Mouse (Mus musculus) C2C12 (cell line): Measurements from ENCODE around the gene Ptcra. TPM values are rescaled to one million over a fixed set of nuclear protein-coding genes. Genes with fewer than 3 reads are reported as not detected.

Experiments
- H3K27me3 ChIP-seq: one replicate; pipeline ENCODE4 v1.6.1; 2011; ENCODE audit not compliant: control insufficient read depth, insufficient read depth, insufficient read length
- H3K36me3 ChIP-seq: one replicate; pipeline ENCODE4 v1.6.1; 2011; ENCODE audit not compliant: control insufficient read depth, insufficient read depth
- H3K4me3 ChIP-seq: one replicate; pipeline ENCODE4 v1.5.1; 2011; ENCODE audit warnings: mild to moderate bottlenecking, control low read depth; ENCODE audit not compliant: poor library complexity, insufficient read depth, severe bottlenecking
- H3K79me2 ChIP-seq: one replicate; pipeline ENCODE4 v1.6.1; 2011; ENCODE audit not compliant: control insufficient read depth, insufficient read depth
- H3K79me3 ChIP-seq: one replicate; pipeline ENCODE4 v1.6.1; 2011; ENCODE audit warnings: low read depth, control low read depth
- H3ac ChIP-seq: one replicate; pipeline ENCODE3; 2011; ENCODE audit warnings: low read depth; ENCODE audit not compliant: control insufficient read depth, insufficient read length
- CEBPB ChIP-seq: IDR thresholded peaks from one replicate; pipeline ENCODE4 v1.6.1; 2011; ENCODE audit warnings: low read depth, mild to moderate bottlenecking, control low read depth, moderate library complexity
- CTCF ChIP-seq: IDR thresholded peaks from one replicate; pipeline ENCODE4 v1.5.1; 2011; ENCODE audit not compliant: control insufficient read depth, insufficient read depth, insufficient read length
- FOSL1 ChIP-seq: IDR thresholded peaks from one replicate; pipeline ENCODE4 v1.8.0; 2011; ENCODE audit warnings: mild to moderate bottlenecking, low read length; ENCODE audit not compliant: poor library complexity, insufficient read depth, severe bottlenecking
- MAX ChIP-seq: IDR thresholded peaks from one replicate; pipeline ENCODE4 v1.6.1; 2011; ENCODE audit warnings: mild to moderate bottlenecking, control low read depth
- MYOD1 ChIP-seq: IDR thresholded peaks from one replicate; pipeline ENCODE4 v1.6.1; 2011; ENCODE audit warnings: low read depth; ENCODE audit not compliant: control insufficient read depth, insufficient read length
- MYOG ChIP-seq: IDR thresholded peaks from one replicate; pipeline ENCODE4 v1.6.1; 2011; ENCODE audit not compliant: control insufficient read depth, insufficient read length; ENCODE audit errors: extremely low read depth
- USF1 ChIP-seq: IDR thresholded peaks from one replicate; pipeline ENCODE4 v1.6.1; 2011; ENCODE audit warnings: low read depth, mild to moderate bottlenecking, control low read depth, moderate library complexity
- polyA plus RNA-seq: library from polyadenylated mRNA; unstranded; fragments of >200 nt; fragmentation: generic; extraction: Trizol; gene quantifications from one replicate; pipeline ENCODE4 v1.2.1, GENCODE M21; 2012; ENCODE audit warnings: missing spikeins

Gene Ptcra
- polyA plus RNA-seq, 1 experiment: 0.06 TPM

- Histone ChIP-seq H3K79me3 (peaks cover 28% of the 10 kb centered on the region), H3K36me3 (peaks cover 16% of the 10 kb centered on the region), H3K4me3 (no peak overlapping the region), H3ac (no peak overlapping the region), H3K79me2 (peaks cover 44% of the 10 kb centered on the region), H3K27me3 (no peaks in the 10 kb centered on the region)
- TF ChIP-seq USF1: no peak
- TF ChIP-seq CTCF: no peak
- TF ChIP-seq MYOD1: no peak
- no peak for TF ChIP-seq MYOG
- TF ChIP-seq MAX: no peak
- no peak for TF ChIP-seq FOSL1
- no peak for TF ChIP-seq CEBPB
Observed at GRCm38 (mm10) chr17:46749282-46749681, 14.2 kb downstream of the Ptcra start.

GRCm38 (mm10) chr17:46747806-46748205 is 15.7 kb downstream of the Ptcra start:
- H3K4me3 ChIP-seq: no peak overlapping the region
- no peaks in the 10 kb centered on the region for H3K27me3 ChIP-seq
- peaks cover 44% of the 10 kb centered on the region for H3K79me2 ChIP-seq
- TF ChIP-seq CEBPB: no peak
- no peak for TF ChIP-seq USF1
- no peak for TF ChIP-seq MYOG
- no peak for TF ChIP-seq CTCF
- no peak for TF ChIP-seq FOSL1
- TF ChIP-seq MAX: no peak
- TF ChIP-seq MYOD1: no peak
- H3ac ChIP-seq: no peak overlapping the region
- H3K79me3 ChIP-seq: peaks cover 28% of the 10 kb centered on the region
- H3K36me3 ChIP-seq: peaks cover 30% of the 10 kb centered on the region

GRCm38 (mm10) chr17:46747234-46747633 is 16.3 kb downstream of the Ptcra start:
- peaks cover 44% of the 10 kb centered on the region for H3K79me2 ChIP-seq
- H3K79me3 ChIP-seq: peaks cover 28% of the 10 kb centered on the region
- no peak for TF ChIP-seq CEBPB
- TF ChIP-seq MYOD1: no peak
- TF ChIP-seq CTCF: no peak
- no peak for TF ChIP-seq MYOG
- TF ChIP-seq USF1: no peak
- TF ChIP-seq FOSL1: no peak
- TF ChIP-seq MAX: no peak
- H3ac ChIP-seq: no peak overlapping the region
- no peaks in the 10 kb centered on the region for H3K27me3 ChIP-seq
- H3K36me3 ChIP-seq: peaks cover 35% of the 10 kb centered on the region
- H3K4me3 ChIP-seq: no peak overlapping the region

GRCm38 (mm10) chr17:46745506-46745905 is 18.0 kb downstream of the Ptcra start:
- H3K36me3 ChIP-seq: peaks cover 35% of the 10 kb centered on the region
- TF ChIP-seq CEBPB (no peak), FOSL1 (no peak), USF1 (no peak), MYOG (no peak)

GRCm38 (mm10) chr17:46742986-46743385 is 20.5 kb downstream of the Ptcra start:
- Histone ChIP-seq H3K36me3 (peaks cover 35% of the 10 kb centered on the region), H3K4me3 (no peak overlapping the region), H3K79me3 (no peaks in the 10 kb centered on the region), H3K79me2 (peaks cover 7% of the 10 kb centered on the region), H3ac (no peak overlapping the region), H3K27me3 (no peaks in the 10 kb centered on the region)
- TF ChIP-seq MYOD1: no peak
- TF ChIP-seq CTCF: no peak
- no peak for TF ChIP-seq USF1
- TF ChIP-seq MAX: no peak
- no peak for TF ChIP-seq CEBPB
- TF ChIP-seq FOSL1: no peak
- TF ChIP-seq MYOG: no peak

More at GRCm38 (mm10) chr17:46745506-46745905, 18.0 kb downstream of the Ptcra start:
- Histone ChIP-seq H3K27me3 (no peaks in the 10 kb centered on the region), H3K4me3 (no peak overlapping the region), H3K79me2 (peaks cover 31% of the 10 kb centered on the region), H3K79me3 (peaks cover 16% of the 10 kb centered on the region), H3ac (no peak overlapping the region)

- Histone ChIP-seq H3K4me3 (no peak overlapping the region), H3K27me3 (no peaks in the 10 kb centered on the region), H3K36me3 (peaks cover 32% of the 10 kb centered on the region), H3K79me2 (no peaks in the 10 kb centered on the region), H3K79me3 (no peaks in the 10 kb centered on the region), H3ac (no peak overlapping the region)
- TF ChIP-seq MAX (no peak), CEBPB (no peak), USF1 (no peak), FOSL1 (no peak), MYOD1 (no peak), CTCF (no peak), MYOG (no peak)
Observed at GRCm38 (mm10) chr17:46741305-46741704, 22.2 kb downstream of the Ptcra start.
